Mouse (Mus musculus) myocyte (in vitro differentiated cells): ENCODE data around the gene Cacna1a. TPM values are rescaled to one million over a fixed set of nuclear protein-coding genes. Genes with fewer than 3 reads are reported as not detected.

Source experiments
- H3K27me3 ChIP-seq: one replicate; pipeline ENCODE4 v1.6.1; 2011; ENCODE audit not compliant: control insufficient read depth, insufficient read depth, insufficient read length
- H3K36me3 ChIP-seq: one replicate; pipeline ENCODE4 v1.6.1; 2011; ENCODE audit not compliant: control insufficient read depth, insufficient read depth
- H3K4me2 ChIP-seq: one replicate; pipeline ENCODE4 v1.6.1; 2011; ENCODE audit warnings: low read depth, control low read depth
- H3K4me3 ChIP-seq: one replicate; pipeline ENCODE4 v1.5.1; 2011; ENCODE audit warnings: mild to moderate bottlenecking, control low read depth, moderate library complexity
- H3K79me2 ChIP-seq: one replicate; pipeline ENCODE4 v1.6.1; 2011; ENCODE audit not compliant: control insufficient read depth, insufficient read depth
- H3ac ChIP-seq: one replicate; pipeline ENCODE4 v1.6.1; 2011; ENCODE audit not compliant: control insufficient read depth, insufficient read length
- CEBPB ChIP-seq: IDR thresholded peaks from 2 replicates; pipeline ENCODE4 v1.6.1; 2011; ENCODE audit warnings: mild to moderate bottlenecking, moderate library complexity; ENCODE audit not compliant: poor library complexity, insufficient read depth, severe bottlenecking
- E2F4 ChIP-seq: IDR thresholded peaks from one replicate; pipeline ENCODE4 v1.6.1; 2011; ENCODE audit warnings: mild to moderate bottlenecking, control low read depth, moderate library complexity; ENCODE audit not compliant: insufficient read depth
- MAX ChIP-seq: IDR thresholded peaks from one replicate; pipeline ENCODE4 v1.6.1; 2011; ENCODE audit warnings: low read depth, mild to moderate bottlenecking, control low read depth
- MYOD1 ChIP-seq, 3 experiments: IDR thresholded peaks; one replicate each; pipeline ENCODE4 v1.6.1; 2011; ENCODE audit warnings: control low read depth in 2 of 3, low read depth in 2 of 3, mild to moderate bottlenecking in 2 of 3, moderate library complexity in 1 of 3; ENCODE audit not compliant: insufficient read length in 2 of 3, control insufficient read depth in 1 of 3
- MYOG ChIP-seq, 3 experiments: IDR thresholded peaks; one replicate each; pipeline ENCODE4 v1.6.1; 2011; ENCODE audit warnings: control low read depth in 2 of 3, low read depth in 2 of 3, mild to moderate bottlenecking in 2 of 3; ENCODE audit not compliant: insufficient read length in 2 of 3, control insufficient read depth in 1 of 3, insufficient read depth in 1 of 3
- POLR2A ChIP-seq: IDR thresholded peaks from one replicate; pipeline ENCODE4 v1.6.1; 2011; ENCODE audit warnings: low read depth, mild to moderate bottlenecking, control low read depth, moderate library complexity; ENCODE audit not compliant: insufficient read length
- POLR2AphosphoS2 ChIP-seq: IDR thresholded peaks from one replicate; pipeline ENCODE4 v1.6.1; 2011; ENCODE audit warnings: low read depth, control low read depth; ENCODE audit not compliant: insufficient read length
- REST ChIP-seq: IDR thresholded peaks from one replicate; pipeline ENCODE4 v1.6.1; 2011; ENCODE audit warnings: mild to moderate bottlenecking, control low read depth, moderate library complexity; ENCODE audit not compliant: insufficient read depth, insufficient read length
- SRF ChIP-seq: IDR thresholded peaks from one replicate; pipeline ENCODE4 v1.6.1; 2011; ENCODE audit warnings: low read depth; ENCODE audit not compliant: control insufficient read depth, insufficient read length
- TCF12 ChIP-seq: IDR thresholded peaks from one replicate; pipeline ENCODE4 v1.6.1; 2011; ENCODE audit warnings: mild to moderate bottlenecking, control low read depth; ENCODE audit not compliant: poor library complexity, insufficient read depth, severe bottlenecking
- TCF3 ChIP-seq: IDR thresholded peaks from one replicate; pipeline ENCODE4 v1.6.1; 2011; ENCODE audit warnings: low read depth, control low read depth; ENCODE audit not compliant: insufficient read length
- USF1 ChIP-seq: IDR thresholded peaks from one replicate; pipeline ENCODE4 v1.6.1; 2011; ENCODE audit warnings: low read depth, mild to moderate bottlenecking, control low read depth, moderate library complexity
- polyA plus RNA-seq: library from polyadenylated mRNA; unstranded; fragments of >200 nt; fragmentation: generic; extraction: Trizol; gene quantifications from one replicate; pipeline ENCODE4 v1.2.1, GENCODE M21; 2012; ENCODE audit warnings: missing spikeins

Gene Cacna1a
- polyA plus RNA-seq, 1 experiment, result 1.8 TPM

DNA sequence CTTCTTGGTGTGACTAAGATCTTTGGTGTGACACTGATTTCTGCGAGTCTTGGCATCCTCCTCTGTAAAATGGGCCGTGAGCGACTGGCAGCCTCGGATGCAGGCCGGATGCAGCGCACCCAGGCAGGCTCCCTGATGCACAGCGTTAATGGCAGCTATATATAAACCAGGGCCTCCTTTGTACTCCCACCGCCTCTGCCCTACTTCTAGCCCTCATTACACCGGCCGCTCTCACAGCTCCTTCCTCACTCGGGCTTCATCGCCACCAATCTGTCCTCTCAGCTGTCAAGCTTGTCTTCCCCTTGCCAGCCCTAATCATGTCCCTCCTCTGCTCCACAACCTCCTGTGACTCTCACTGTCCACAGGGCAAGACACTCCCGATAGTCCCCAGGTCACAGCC is 123.4 kb downstream of the Cacna1a start:
- no peaks in the 10 kb centered on the region for H3K79me2 ChIP-seq
- no peak overlapping the region for H3K4me3 ChIP-seq
- no peak overlapping the region for H3ac ChIP-seq
- H3K4me2 ChIP-seq, result no peak overlapping the region
- H3K27me3 ChIP-seq, result no peaks in the 10 kb centered on the region
- no peak for TF ChIP-seq POLR2AphosphoS2
- no peak for TF ChIP-seq CEBPB
- TF ChIP-seq POLR2A, result no peak
- TF ChIP-seq MAX, result no peak
- no peak for TF ChIP-seq MYOG (IDR thresholded peaks at IDR 0.05; ENCODE audit: control insufficient read depth in 1 of 3, insufficient read depth in 1 of 3, insufficient read length in 2 of 3, low read depth in 2 of 3)
- TF ChIP-seq SRF, result no peak
- TF ChIP-seq TCF3, result no peak
- TF ChIP-seq E2F4, result no peak
- no peak for TF ChIP-seq MYOD1 (IDR thresholded peaks at IDR 0.05; ENCODE audit: control insufficient read depth in 1 of 3, insufficient read length in 2 of 3, low read depth in 2 of 3)
- no peak for TF ChIP-seq TCF12
- no peak for TF ChIP-seq USF1
- TF ChIP-seq REST, result no peak
- no peaks in the 10 kb centered on the region for H3K36me3 ChIP-seq

GRCm38 (mm10) chr8:84513765-84514164 is 125.5 kb downstream of the Cacna1a start:
- H3K27me3 ChIP-seq, result no peaks in the 10 kb centered on the region
- H3K36me3 ChIP-seq, result no peaks in the 10 kb centered on the region
- no peaks in the 10 kb centered on the region for H3K79me2 ChIP-seq
- H3K4me3 ChIP-seq, result no peak overlapping the region
- H3ac ChIP-seq, result no peak overlapping the region
- TF ChIP-seq TCF12 (no peak), MYOD1 (IDR thresholded peaks at IDR 0.05; ENCODE audit: control insufficient read depth in 1 of 3, insufficient read length in 2 of 3, low read depth in 2 of 3) (no peak), POLR2A (no peak), USF1 (no peak), SRF (no peak), E2F4 (no peak), CEBPB (no peak), TCF3 (no peak), POLR2AphosphoS2 (no peak), MAX (no peak), MYOG (IDR thresholded peaks at IDR 0.05; ENCODE audit: control insufficient read depth in 1 of 3, insufficient read depth in 1 of 3, insufficient read length in 2 of 3, low read depth in 2 of 3) (no peak)
- H3K4me2 ChIP-seq, result no peak overlapping the region

GRCm38 (mm10) chr8:84518180-84518579 is 129.9 kb downstream of the Cacna1a start:
- Histone ChIP-seq H3ac (no peak overlapping the region), H3K4me3 (no peak overlapping the region), H3K36me3 (no peaks in the 10 kb centered on the region), H3K27me3 (peaks cover 10% of the 10 kb centered on the region), H3K4me2 (no peak overlapping the region), H3K79me2 (no peaks in the 10 kb centered on the region)
- no peak for TF ChIP-seq MAX
- no peak for TF ChIP-seq USF1
- no peak for TF ChIP-seq TCF12
- no peak for TF ChIP-seq POLR2A
- no peak for TF ChIP-seq MYOG (IDR thresholded peaks at IDR 0.05; ENCODE audit: control insufficient read depth in 1 of 3, insufficient read depth in 1 of 3, insufficient read length in 2 of 3, low read depth in 2 of 3)
- TF ChIP-seq SRF, result no peak
- no peak for TF ChIP-seq E2F4
- TF ChIP-seq REST, result no peak
- no peak for TF ChIP-seq CEBPB
- TF ChIP-seq MYOD1 (IDR thresholded peaks at IDR 0.05; ENCODE audit: control insufficient read depth in 1 of 3, insufficient read length in 2 of 3, low read depth in 2 of 3), result no peak
- no peak for TF ChIP-seq POLR2AphosphoS2
- TF ChIP-seq TCF3, result no peak

DNA sequence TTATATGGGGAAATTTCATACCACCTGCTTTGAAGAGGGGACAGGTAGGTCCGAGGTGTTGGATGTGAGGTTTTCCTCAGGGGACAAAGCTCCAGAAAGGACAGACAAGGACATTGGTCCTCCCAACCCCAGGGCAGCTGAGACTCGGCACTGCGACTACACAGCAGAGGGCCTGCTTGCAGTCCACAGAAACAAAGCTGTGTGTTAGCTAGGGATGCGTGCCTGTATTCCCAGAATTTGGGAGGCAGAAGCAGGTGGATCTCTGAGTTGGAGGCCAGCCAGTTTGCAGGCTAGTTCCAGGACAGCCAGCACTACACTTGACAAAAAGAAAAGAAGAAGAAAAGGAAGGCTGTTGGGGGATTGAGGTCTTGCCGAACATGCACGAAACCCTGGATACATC is 130.5 kb downstream of the Cacna1a start:
- Histone ChIP-seq H3K4me2 (no peak overlapping the region), H3K36me3 (no peaks in the 10 kb centered on the region), H3K79me2 (no peaks in the 10 kb centered on the region), H3K27me3 (peaks cover 10% of the 10 kb centered on the region), H3ac (no peak overlapping the region), H3K4me3 (no peak overlapping the region)
- TF ChIP-seq POLR2AphosphoS2, result no peak
- no peak for TF ChIP-seq MYOD1 (IDR thresholded peaks at IDR 0.05; ENCODE audit: control insufficient read depth in 1 of 3, insufficient read length in 2 of 3, low read depth in 2 of 3)
- TF ChIP-seq E2F4, result no peak
- no peak for TF ChIP-seq TCF12
- TF ChIP-seq MYOG (IDR thresholded peaks at IDR 0.05; ENCODE audit: control insufficient read depth in 1 of 3, insufficient read depth in 1 of 3, insufficient read length in 2 of 3, low read depth in 2 of 3), result no peak
- TF ChIP-seq USF1, result no peak
- no peak for TF ChIP-seq POLR2A
- no peak for TF ChIP-seq SRF
- no peak for TF ChIP-seq TCF3
- no peak for TF ChIP-seq REST
- no peak for TF ChIP-seq MAX
- no peak for TF ChIP-seq CEBPB

DNA sequence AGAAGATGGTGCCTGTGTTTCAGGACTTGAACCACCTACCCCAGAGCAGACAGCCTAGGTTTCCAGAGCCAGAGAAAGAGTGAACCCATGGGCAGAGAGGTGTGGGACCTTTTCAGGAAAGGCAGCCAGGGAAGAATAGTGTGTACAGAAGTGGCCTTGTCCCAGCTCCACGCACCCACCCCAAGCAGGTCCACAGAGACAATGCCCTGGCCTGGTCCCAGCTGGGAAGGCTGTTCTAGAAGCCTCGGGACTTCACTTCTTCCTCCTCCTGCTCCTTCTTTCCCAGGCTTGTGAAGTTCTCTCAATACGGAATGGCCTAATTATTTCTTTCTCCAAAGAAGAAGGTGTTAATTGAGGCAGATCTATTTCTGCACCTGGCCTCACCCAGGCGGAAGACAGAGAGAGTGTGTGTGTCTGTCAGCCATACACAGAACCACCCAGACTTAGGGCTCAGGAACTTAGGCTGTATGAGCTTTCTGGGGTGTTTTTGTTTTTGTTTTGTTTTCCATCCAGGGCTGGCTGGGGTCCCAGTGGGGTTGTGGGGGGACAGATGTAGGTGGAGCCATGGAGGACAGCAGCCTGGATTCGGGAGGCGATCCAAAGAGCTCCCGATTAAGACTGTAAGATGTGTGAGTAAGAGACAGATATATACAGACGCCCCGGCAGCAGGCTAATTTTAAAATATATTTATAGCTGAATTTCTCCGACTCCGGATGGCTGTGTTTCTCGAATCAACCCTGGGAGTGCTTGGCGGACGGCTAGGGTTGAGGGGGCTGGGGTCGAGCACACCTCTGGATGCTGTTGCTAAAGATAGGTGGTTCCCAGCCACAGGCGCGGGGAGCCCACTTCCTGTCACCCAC is 131.8 kb downstream of the Cacna1a start:
- H3K36me3 ChIP-seq, result no peaks in the 10 kb centered on the region
- H3K27me3 ChIP-seq, result peaks cover 10% of the 10 kb centered on the region
- no peaks in the 10 kb centered on the region for H3K79me2 ChIP-seq
- H3ac ChIP-seq, result no peak overlapping the region
- no peak for TF ChIP-seq TCF12
- TF ChIP-seq MAX, result no peak
- TF ChIP-seq MYOD1 (IDR thresholded peaks at IDR 0.05; ENCODE audit: control insufficient read depth in 1 of 3, insufficient read length in 2 of 3, low read depth in 2 of 3), result no peak
- no peak for TF ChIP-seq REST
- TF ChIP-seq E2F4, result no peak
- TF ChIP-seq TCF3, result no peak
- no peak for TF ChIP-seq POLR2A
- TF ChIP-seq POLR2AphosphoS2, result no peak
- TF ChIP-seq USF1, result no peak
- TF ChIP-seq CEBPB, result no peak
- TF ChIP-seq SRF, result no peak
- TF ChIP-seq MYOG (IDR thresholded peaks at IDR 0.05; ENCODE audit: control insufficient read depth in 1 of 3, insufficient read depth in 1 of 3, insufficient read length in 2 of 3, low read depth in 2 of 3), result no peak
- no peak overlapping the region for H3K4me2 ChIP-seq
- H3K4me3 ChIP-seq, result no peak overlapping the region
